Mouse (Mus musculus): ENCODE measurements around the gene Arl6ip5. TPM values are rescaled to one million over a fixed set of nuclear protein-coding genes. Genes with fewer than 3 reads are reported as not detected.

The Arl6ip5 gene
- polyA plus RNA-seq, 1 experiment from 2014 or later: 64.9 TPM

GRCm38 (mm10) chr6:97222321-97222720 is 11.8 kb downstream of the Arl6ip5 start:
- no peaks in the 10 kb centered on the region for H3K9me3 ChIP-seq (replicated peaks; ENCODE audit: low read length)
- DNase-seq (ENCODE audit: low spot score): peak; percentile 21
- H3K27ac ChIP-seq: no peak overlapping the region
- H3K4me2 ChIP-seq (ENCODE audit: low read length): 0 out of 2 replicates have a peak overlapping the region, but pooled peaks have one; percentile 0
- no peaks in the 10 kb centered on the region for H3K36me3 ChIP-seq (ENCODE audit: insufficient read depth, low read length)
- H3K9ac ChIP-seq (ENCODE audit: low read depth, low read length): no peak overlapping the region
- peaks cover 11% of the 10 kb centered on the region; the same call in 1 of the 2 replicates for H3K4me1 ChIP-seq (replicated peaks; ENCODE audit: insufficient read depth, low read length)
- ATAC-seq (replicated peaks; ENCODE audit: low FRiP score, low read depth): no peak
- H3K4me3 ChIP-seq (replicated peaks; ENCODE audit: low read depth, low read length): no peak overlapping the region
- H3K27me3 ChIP-seq (ENCODE audit: insufficient read depth, low read length): no peaks in the 10 kb centered on the region
- WGBS: 36% methylated on average over 6 of the region's 6 CpGs
- TF ChIP-seq CTCF (IDR thresholded peaks at IDR 0.05; ENCODE audit: low read depth): no peak

DNA sequence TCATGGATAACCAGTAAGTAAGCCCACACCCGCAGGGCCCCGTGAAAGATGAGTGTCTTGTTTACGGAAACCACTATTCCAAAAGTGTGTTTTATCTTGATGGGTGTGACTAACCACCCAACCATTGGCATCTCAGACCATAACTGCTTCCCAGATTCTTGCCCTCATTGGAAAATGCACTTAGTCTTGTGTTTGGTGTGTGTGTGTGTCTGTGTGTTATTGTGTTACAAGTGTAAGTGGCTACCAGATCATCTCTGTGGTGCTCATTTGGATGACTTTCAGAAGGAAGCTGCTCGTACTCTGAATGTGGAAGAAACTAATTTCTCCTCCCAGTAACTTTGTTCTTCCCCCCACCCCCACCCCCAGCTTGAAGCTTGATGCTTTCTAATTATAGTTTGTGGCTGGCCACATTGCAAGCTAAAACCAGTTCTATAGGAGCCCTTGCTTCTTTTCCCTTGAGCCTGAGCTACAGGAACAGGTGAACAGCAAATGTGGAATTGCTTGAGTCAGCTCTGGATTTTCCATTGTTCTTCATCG is 12.5 kb downstream of the Arl6ip5 start:
- Histone ChIP-seq H3K9ac (ENCODE audit: low read depth, low read length) (no peak overlapping the region), H3K9me3 (replicated peaks; ENCODE audit: low read length) (no peaks in the 10 kb centered on the region), H3K27ac (no peak overlapping the region), H3K4me3 (replicated peaks; ENCODE audit: low read depth, low read length) (no peak overlapping the region), H3K4me2 (ENCODE audit: low read length) (0 out of 2 replicates have a peak overlapping the region, but pooled peaks have one; percentile 0), H3K4me1 (replicated peaks; ENCODE audit: insufficient read depth, low read length) (peaks cover 11% of the 10 kb centered on the region; the same call in 1 of the 2 replicates), H3K36me3 (ENCODE audit: insufficient read depth, low read length) (no peaks in the 10 kb centered on the region), H3K27me3 (ENCODE audit: insufficient read depth, low read length) (no peaks in the 10 kb centered on the region)
- no peak for TF ChIP-seq CTCF (IDR thresholded peaks at IDR 0.05; ENCODE audit: low read depth)
- ATAC-seq (replicated peaks; ENCODE audit: low FRiP score, low read depth) (no peak), DNase-seq (ENCODE audit: low spot score) (peak; percentile 2)
- WGBS: 52% methylated on average over 5 of the region's 5 CpGs

GRCm38 (mm10) chr6:97223566-97223965 is 13.1 kb downstream of the Arl6ip5 start:
- no peaks in the 10 kb centered on the region for H3K9me3 ChIP-seq (replicated peaks; ENCODE audit: low read length)
- no peak overlapping the region for H3K9ac ChIP-seq (ENCODE audit: low read depth, low read length)
- H3K4me2 ChIP-seq (ENCODE audit: low read length): no peak overlapping the region
- ATAC-seq (replicated peaks; ENCODE audit: low FRiP score, low read depth) (no peak), DNase-seq (ENCODE audit: low spot score) (no peak)
- no peaks in the 10 kb centered on the region for H3K27me3 ChIP-seq (ENCODE audit: insufficient read depth, low read length)
- H3K36me3 ChIP-seq (ENCODE audit: insufficient read depth, low read length): no peaks in the 10 kb centered on the region
- peaks cover 11% of the 10 kb centered on the region; the same call in 1 of the 2 replicates for H3K4me1 ChIP-seq (replicated peaks; ENCODE audit: insufficient read depth, low read length)
- no peak overlapping the region for H3K4me3 ChIP-seq (replicated peaks; ENCODE audit: low read depth, low read length)
- WGBS: 70% methylated on average over 4 of the region's 4 CpGs
- peak overlapping the region; percentile 54 for H3K27ac ChIP-seq
- TF ChIP-seq CTCF (IDR thresholded peaks at IDR 0.05; ENCODE audit: low read depth): no peak

GRCm38 (mm10) chr6:97224505-97224904 is 14.0 kb downstream of the Arl6ip5 start:
- WGBS: 90% methylated on average over 8 of the region's 8 CpGs
- DNase-seq (ENCODE audit: low spot score) (no peak), ATAC-seq (replicated peaks; ENCODE audit: low FRiP score, low read depth) (no peak)
- no peak overlapping the region for H3K27ac ChIP-seq
- 0 out of 2 replicates have a peak, but pooled peaks cover 3% of the 10 kb centered on the region for H3K36me3 ChIP-seq (ENCODE audit: insufficient read depth, low read length)
- no peak for TF ChIP-seq CTCF (IDR thresholded peaks at IDR 0.05; ENCODE audit: low read depth)
- no peaks in the 10 kb centered on the region for H3K9me3 ChIP-seq (replicated peaks; ENCODE audit: low read length)
- H3K4me2 ChIP-seq (ENCODE audit: low read length): no peak overlapping the region
- no peak overlapping the region for H3K4me3 ChIP-seq (replicated peaks; ENCODE audit: low read depth, low read length)
- no peaks in the 10 kb centered on the region for H3K27me3 ChIP-seq (ENCODE audit: insufficient read depth, low read length)
- H3K4me1 ChIP-seq (replicated peaks; ENCODE audit: insufficient read depth, low read length): peaks cover 11% of the 10 kb centered on the region; the same call in 1 of the 2 replicates
- no peak overlapping the region for H3K9ac ChIP-seq (ENCODE audit: low read depth, low read length)

DNA sequence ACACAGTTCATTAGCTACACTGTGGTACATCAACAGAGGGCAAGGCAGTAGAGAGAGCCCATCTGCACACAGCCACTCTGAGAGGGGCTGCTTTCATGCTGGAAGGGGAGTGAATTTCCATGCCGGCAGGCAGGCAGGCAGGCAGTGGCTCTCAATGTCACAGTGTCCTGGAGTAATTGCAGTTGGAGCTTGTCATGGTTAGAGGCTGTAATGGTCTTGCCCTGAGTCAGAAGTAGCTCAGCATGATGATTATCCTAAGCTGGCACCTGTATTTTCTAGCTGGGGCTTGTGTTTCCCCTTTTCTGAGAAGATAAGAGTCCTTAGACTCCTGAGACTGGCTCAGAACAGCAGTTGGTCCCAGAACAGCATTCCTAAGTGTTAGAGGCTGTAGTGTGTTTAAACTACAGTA is 15.6 kb downstream of the Arl6ip5 start:
- no peak overlapping the region for H3K4me2 ChIP-seq (ENCODE audit: low read length)
- no peaks in the 10 kb centered on the region for H3K9me3 ChIP-seq (replicated peaks; ENCODE audit: low read length)
- 54% methylated on average over 1 of the region's 1 CpGs for WGBS
- H3K4me1 ChIP-seq (replicated peaks; ENCODE audit: insufficient read depth, low read length): peaks cover 11% of the 10 kb centered on the region; the same call in 1 of the 2 replicates
- no peaks in the 10 kb centered on the region for H3K27me3 ChIP-seq (ENCODE audit: insufficient read depth, low read length)
- H3K4me3 ChIP-seq (replicated peaks; ENCODE audit: low read depth, low read length): no peak overlapping the region
- ATAC-seq (replicated peaks; ENCODE audit: low FRiP score, low read depth) (no peak), DNase-seq (ENCODE audit: low spot score) (no peak)
- TF ChIP-seq CTCF (IDR thresholded peaks at IDR 0.05; ENCODE audit: low read depth): no peak
- no peak overlapping the region for H3K9ac ChIP-seq (ENCODE audit: low read depth, low read length)
- H3K36me3 ChIP-seq (ENCODE audit: insufficient read depth, low read length): 0 out of 2 replicates have a peak, but pooled peaks cover 14% of the 10 kb centered on the region
- no peak overlapping the region for H3K27ac ChIP-seq

DNA sequence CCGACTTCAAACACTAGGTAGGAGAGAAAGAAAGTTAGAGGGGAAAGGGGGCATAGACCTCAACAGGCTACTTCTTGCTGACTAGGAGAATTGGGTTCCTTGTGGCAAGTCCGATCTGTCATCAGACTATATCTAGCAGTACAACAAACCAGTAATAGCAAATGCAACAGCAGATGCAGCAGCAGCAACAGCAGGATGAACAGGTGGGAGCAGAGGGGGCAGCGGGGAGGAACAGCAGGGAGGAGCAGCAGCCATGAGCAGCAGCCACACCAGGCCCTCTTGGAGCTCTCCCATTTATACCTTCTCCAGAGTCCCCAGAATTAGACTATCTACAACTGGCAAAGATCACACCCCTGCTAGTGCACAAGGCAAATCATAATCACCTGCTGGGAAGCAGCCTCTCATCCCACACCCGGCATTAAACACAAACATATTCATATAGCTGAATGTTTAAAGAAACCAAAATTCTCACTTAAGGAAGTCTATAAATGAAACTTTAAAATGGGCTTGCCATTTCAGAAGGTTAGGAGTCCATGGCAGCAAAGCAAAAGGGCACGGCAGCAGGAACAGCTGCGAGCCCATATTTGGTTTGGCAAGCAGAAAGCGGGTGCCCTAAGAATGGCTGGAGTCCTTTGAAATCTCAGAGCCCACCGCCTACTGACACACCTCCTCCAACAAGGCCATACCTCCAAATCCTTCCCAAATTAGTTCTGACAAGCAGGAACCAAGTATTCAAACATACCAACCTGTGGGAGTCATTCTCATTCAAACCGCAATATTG is 16.8 kb downstream of the Arl6ip5 start:
- Histone ChIP-seq H3K9me3 (replicated peaks; ENCODE audit: low read length) (no peaks in the 10 kb centered on the region), H3K27ac (no peak overlapping the region), H3K27me3 (ENCODE audit: insufficient read depth, low read length) (no peaks in the 10 kb centered on the region), H3K4me2 (ENCODE audit: low read length) (no peak overlapping the region), H3K4me1 (replicated peaks; ENCODE audit: insufficient read depth, low read length) (0 out of 2 replicates have a peak, but pooled peaks cover 4% of the 10 kb centered on the region), H3K4me3 (replicated peaks; ENCODE audit: low read depth, low read length) (no peak overlapping the region), H3K36me3 (ENCODE audit: insufficient read depth, low read length) (peaks cover 20% of the 10 kb centered on the region; the same call in 1 of the 2 replicates), H3K9ac (ENCODE audit: low read depth, low read length) (no peak overlapping the region)
- 98% methylated on average over 9 of the region's 9 CpGs for WGBS
- no peak for DNase-seq (ENCODE audit: low spot score)
- no peak for ATAC-seq (replicated peaks; ENCODE audit: low FRiP score, low read depth)
- no peak for TF ChIP-seq CTCF (IDR thresholded peaks at IDR 0.05; ENCODE audit: low read depth)

Measured in kidney, postnatal 0 days (tissue).